Mouse (Mus musculus): Measurements from ENCODE around the gene Obsl1.

GRCm38 (mm10) chr1:75445141-75445701, 61.0 kb downstream of the Obsl1 start:
- no peak for TF ChIP-seq CTCF (IDR thresholded peaks at IDR 0.05; ENCODE audit: borderline replicate concordance, extremely low read depth, insufficient read depth, insufficient read length)
- no peak for TF ChIP-seq POLR2A (IDR thresholded peaks at IDR 0.05; ENCODE audit: borderline replicate concordance, extremely low read depth, insufficient read depth, insufficient read length, poor library complexity, severe bottlenecking)
